Mouse (Mus musculus) neural tube, embryonic 11.5 days (tissue): ENCODE data around the gene Foxb1. TPM values are rescaled to one million over a fixed set of nuclear protein-coding genes. Genes with fewer than 3 reads are reported as not detected.

Experiments used
- ATAC-seq: fragments of 200-750 bp; cut with Nextera tagmentation; 2 replicates; pipeline ENCODE4 v1.8.0; 2017; ENCODE audit warnings: moderate number of reproducible peaks, mild to moderate bottlenecking, moderate TSS enrichment, moderate library complexity; ENCODE audit not compliant: insufficient read depth, low FRiP score, low TSS enrichment
- DNase-seq: peaks from one replicate; pipeline ENCODE4 v3.0.0-alpha.2; 2015; ENCODE audit warnings: low spot score
- H3K27ac ChIP-seq: fragments of 300-500 bp; sonication (generic); 2 replicates; pipeline ENCODE4 v1.5.1; 2014; ENCODE audit warnings: low read depth, mild to moderate bottlenecking, low read length
- H3K27me3 ChIP-seq: fragments of 300-500 bp; sonication (generic); 2 replicates; pipeline ENCODE4 v1.6.1; 2014; ENCODE audit warnings: mild to moderate bottlenecking, low read length, mixed read lengths; ENCODE audit not compliant: control insufficient read depth, insufficient read depth
- H3K36me3 ChIP-seq: fragments of 300-500 bp; sonication (generic); 2 replicates; pipeline ENCODE4 v1.6.1; 2014; ENCODE audit warnings: mild to moderate bottlenecking, low read length, moderate library complexity, mixed read lengths; ENCODE audit not compliant: control insufficient read depth, insufficient read depth
- H3K4me1 ChIP-seq: fragments of 300-500 bp; sonication (generic); 2 replicates; pipeline ENCODE4 v1.6.1; 2014; ENCODE audit warnings: low read length, mixed read lengths; ENCODE audit not compliant: control insufficient read depth, insufficient read depth
- H3K4me2 ChIP-seq: fragments of 300-500 bp; sonication (generic); 2 replicates; pipeline ENCODE4 v1.6.1; 2014; ENCODE audit warnings: low read depth, mild to moderate bottlenecking, moderate library complexity
- H3K4me3 ChIP-seq: fragments of 300-500 bp; sonication (generic); 2 replicates; pipeline ENCODE4 v1.5.1; 2014; ENCODE audit warnings: low read depth, low read length
- H3K9ac ChIP-seq: fragments of 300-500 bp; sonication (generic); 2 replicates; pipeline ENCODE4 v1.6.1; 2014; ENCODE audit warnings: mild to moderate bottlenecking, low read length
- H3K9me3 ChIP-seq: fragments of 300-500 bp; sonication (generic); 2 replicates; pipeline ENCODE4 v1.6.1; 2016; ENCODE audit warnings: low read length; ENCODE audit not compliant: control insufficient read depth
- WGBS: fragments of 180-500 bp; shearing (Covaris S2); extraction: QIAGEN DNeasy Blood & Tissue Kit; methylation state at CpG from one replicate; pipeline ENCODE4 v1.1.7; 2014; 5-methylcytosine and 5-hydroxymethylcytosine counted together
- polyA plus RNA-seq: library from polyadenylated mRNA; unstranded; fragments of >200 nt; fragmentation: Nextera tagmentation; extraction: Ambion mirVana; gene quantifications from 2 replicates; pipeline ENCODE4 v1.2.1, GENCODE M21; 2014

The Foxb1 gene
- polyA plus RNA-seq, 1 experiment from 2014 or later, result 3.7 TPM

GRCm38 (mm10) chr9:69728736-69729135 is 32.0 kb downstream of the Foxb1 start:
- Histone ChIP-seq H3K4me3 (no peak overlapping the region), H3K27me3 (no peaks in the 10 kb centered on the region), H3K4me2 (no peak overlapping the region), H3K9ac (no peak overlapping the region), H3K27ac (no peak overlapping the region), H3K36me3 (no peaks in the 10 kb centered on the region), H3K9me3 (no peaks in the 10 kb centered on the region), H3K4me1 (no peaks in the 10 kb centered on the region)
- DNase-seq (no peak), ATAC-seq (no peak)
- WGBS, result 38% methylated on average over 5 of the region's 5 CpGs

- Histone ChIP-seq H3K9me3 (no peaks in the 10 kb centered on the region), H3K4me2 (no peak overlapping the region), H3K27me3 (no peaks in the 10 kb centered on the region), H3K4me1 (peaks cover 17% of the 10 kb centered on the region), H3K4me3 (no peak overlapping the region), H3K9ac (no peak overlapping the region), H3K36me3 (no peaks in the 10 kb centered on the region), H3K27ac (no peak overlapping the region)
- DNase-seq (no peak), ATAC-seq (no peak)
- 30% methylated on average over 9 of the region's 9 CpGs for WGBS
These were observed 42.3 kb downstream of the Foxb1 start for GRCm38 (mm10) chr9:69718431-69718830.

- Histone ChIP-seq H3K9me3 (no peaks in the 10 kb centered on the region), H3K4me3 (no peak overlapping the region), H3K27ac (peak overlapping the region; percentile 46; the same call in 1 of the 2 replicates), H3K4me1 (peaks cover 26% of the 10 kb centered on the region), H3K9ac (no peak overlapping the region), H3K4me2 (no peak overlapping the region), H3K27me3 (no peaks in the 10 kb centered on the region), H3K36me3 (no peaks in the 10 kb centered on the region)
- WGBS, result 9% methylated on average over 4 of the region's 4 CpGs
- ATAC-seq (no peak), DNase-seq (no peak)
These were observed 44.4 kb downstream of the Foxb1 start for GRCm38 (mm10) chr9:69716364-69716763.

- H3K9ac ChIP-seq, result no peak overlapping the region
- H3K4me1 ChIP-seq, result peaks cover 26% of the 10 kb centered on the region
- no peak for ATAC-seq
- no peaks in the 10 kb centered on the region for H3K36me3 ChIP-seq
- H3K9me3 ChIP-seq, result no peaks in the 10 kb centered on the region
- H3K27me3 ChIP-seq, result no peaks in the 10 kb centered on the region
- 0 out of 2 replicates have a peak overlapping the region, but pooled peaks have one; percentile 3 for H3K4me2 ChIP-seq
- WGBS, result 7% methylated on average over 12 of the region's 12 CpGs
- DNase-seq, result peak; percentile 36
- no peak overlapping the region; the same call in 1 of the 2 replicates for H3K27ac ChIP-seq
- H3K4me3 ChIP-seq, result no peak overlapping the region
These were observed 45.3 kb downstream of the Foxb1 start for GRCm38 (mm10) chr9:69715445-69715844.

GRCm38 (mm10) chr9:69714346-69714745 is 46.4 kb downstream of the Foxb1 start:
- 23% methylated on average over 7 of the region's 7 CpGs for WGBS
- Histone ChIP-seq H3K27me3 (no peaks in the 10 kb centered on the region), H3K36me3 (no peaks in the 10 kb centered on the region), H3K9ac (no peak overlapping the region), H3K4me3 (no peak overlapping the region), H3K4me1 (peaks cover 26% of the 10 kb centered on the region), H3K9me3 (no peaks in the 10 kb centered on the region), H3K27ac (peak overlapping the region; percentile 69), H3K4me2 (peak overlapping the region; percentile 17)
- ATAC-seq (peak; percentile 59), DNase-seq (no peak)

- H3K4me2 ChIP-seq, result no peak overlapping the region; the same call in 1 of the 2 replicates
- WGBS, result 21% methylated on average over 18 of the region's 18 CpGs
- no peaks in the 10 kb centered on the region for H3K9me3 ChIP-seq
- no peaks in the 10 kb centered on the region for H3K36me3 ChIP-seq
- peaks cover 26% of the 10 kb centered on the region for H3K4me1 ChIP-seq
- ATAC-seq, result peak; percentile 89
- H3K9ac ChIP-seq, result no peak overlapping the region
- no peaks in the 10 kb centered on the region for H3K27me3 ChIP-seq
- peak; percentile 78 for DNase-seq
- no peak overlapping the region for H3K4me3 ChIP-seq
- peak overlapping the region; percentile 69 for H3K27ac ChIP-seq
These were observed 47.0 kb downstream of the Foxb1 start for GRCm38 (mm10) chr9:69713577-69714327.

GRCm38 (mm10) chr9:69712714-69713525 is 47.8 kb downstream of the Foxb1 start:
- Histone ChIP-seq H3K27ac (peak overlapping the region; percentile 69; the same call in 1 of the 2 replicates), H3K4me1 (peaks cover 21% of the 10 kb centered on the region), H3K9me3 (no peaks in the 10 kb centered on the region), H3K27me3 (no peaks in the 10 kb centered on the region), H3K36me3 (no peaks in the 10 kb centered on the region), H3K9ac (no peak overlapping the region; the same call in 1 of the 2 replicates), H3K4me3 (no peak overlapping the region), H3K4me2 (no peak overlapping the region)
- WGBS, result 17% methylated on average over 12 of the region's 12 CpGs
- ATAC-seq, result 0 out of 2 replicates have a peak, but pooled peaks have one; percentile 8
- peak; percentile 37 for DNase-seq
